Mouse (Mus musculus) E14TG2a.4 (cell line): ENCODE measurements around the gene Jph3.

Experiments used
- CTCF ChIP-seq: conservative IDR thresholded peaks from 2 replicates; pipeline ENCODE4 v1.5.1; 2014; ENCODE audit warnings: low read length
- NANOG ChIP-seq: IDR thresholded peaks from 2 replicates; pipeline ENCODE4 v1.6.1; 2014; ENCODE audit warnings: borderline replicate concordance, low read length, mixed read lengths
- POU5F1 ChIP-seq: IDR thresholded peaks from 2 replicates; pipeline ENCODE4 v1.6.1; 2014; ENCODE audit warnings: low read length, borderline replicate concordance

GRCm38 (mm10) chr8:121829048-121829776 is 99.8 kb downstream of the Jph3 start, which contains the start of gene Klhdc4:
- TF ChIP-seq CTCF (no peak), POU5F1 (no peak), NANOG (no peak)
